Mouse (Mus musculus) mouse trophoblast stem cell (cell line): Measurements from ENCODE around the gene Rcn1.

Source experiments
- in situ Hi-C, 2 experiments: fragments of 300-500 bp; cut with MseI, MboI; formaldehyde crosslinking; loops; 2 replicates in 1 of 2; 3 replicates in 1 of 2; pipeline ENCODE4 v1.15.1; 2025

The Rcn1 gene

GRCm38 (mm10) chr2:105337171-105337875 lies 61.8 kb downstream of the Rcn1 start:
- in situ Hi-C loops, result loop anchor here (10.0 kb wide), 1 partner anchor 87 kb away; no protein-coding TSS in a partner anchor

- in situ Hi-C loops, result loop anchor here (10.0 kb wide), 1 partner anchor 88 kb away; no protein-coding TSS in a partner anchor
Observed at GRCm38 (mm10) chr2:105336314-105337027, 62.6 kb downstream of the Rcn1 start.
